Mouse (Mus musculus) stomach, embryonic 16.5 days (tissue): ENCODE data around the gene Rhbdf2. TPM values are rescaled to one million over a fixed set of nuclear protein-coding genes. Genes with fewer than 3 reads are reported as not detected.
A peak's percentile ranks its signal among the peaks of the same experiment; 100 is the strongest.

Source experiments
- ATAC-seq: fragments of 200-750 bp; cut with Nextera tagmentation; 2 replicates; pipeline ENCODE4 v1.8.0; 2017; ENCODE audit warnings: moderate number of reproducible peaks, moderate TSS enrichment; ENCODE audit not compliant: insufficient read depth, low FRiP score
- H3K27ac ChIP-seq: fragments of 300-500 bp; sonication (generic); 2 replicates; pipeline ENCODE4 v1.5.1; 2014; ENCODE audit warnings: low read length
- H3K27me3 ChIP-seq: fragments of 300-500 bp; sonication (generic); 2 replicates; pipeline ENCODE4 v1.6.1; 2014; ENCODE audit warnings: low read length, control low read depth, mixed read lengths; ENCODE audit not compliant: control insufficient read depth, insufficient read depth
- H3K36me3 ChIP-seq: fragments of 300-500 bp; sonication (generic); 2 replicates; pipeline ENCODE4 v1.6.1; 2014; ENCODE audit warnings: low read length; ENCODE audit not compliant: control insufficient read depth, insufficient read depth
- H3K4me1 ChIP-seq: fragments of 300-500 bp; sonication (generic); 2 replicates; pipeline ENCODE4 v1.6.1; 2014; ENCODE audit warnings: low read length, control low read depth, mixed read lengths; ENCODE audit not compliant: control insufficient read depth, insufficient read depth
- H3K4me2 ChIP-seq: fragments of 300-500 bp; sonication (generic); 2 replicates; pipeline ENCODE4 v1.6.1; 2014; ENCODE audit warnings: low read depth, low read length, mixed read lengths
- H3K4me3 ChIP-seq: fragments of 300-500 bp; sonication (generic); replicated peaks from 2 replicates; pipeline ENCODE4 v1.5.1; 2014; ENCODE audit warnings: mild to moderate bottlenecking, low read length
- H3K9ac ChIP-seq: fragments of 300-500 bp; sonication (generic); 2 replicates; pipeline ENCODE4 v1.6.1; 2014; ENCODE audit warnings: low read length
- H3K9me3 ChIP-seq: fragments of 300-500 bp; sonication (generic); replicated peaks from 2 replicates; pipeline ENCODE4 v1.6.1; 2016; ENCODE audit warnings: low read length, control low read depth; ENCODE audit not compliant: control insufficient read depth
- WGBS: fragments of 180-500 bp; shearing (Covaris S2); extraction: QIAGEN DNeasy Blood & Tissue Kit; methylation state at CpG from one replicate; pipeline ENCODE4 v1.1.7; 2014; 5-methylcytosine and 5-hydroxymethylcytosine counted together
- polyA plus RNA-seq: library from polyadenylated mRNA; unstranded; fragments of >200 nt; fragmentation: Nextera tagmentation; extraction: Ambion mirVana; gene quantifications from 2 replicates; pipeline ENCODE4 v1.2.1, GENCODE M21; 2015

Rhbdf2 gene
- polyA plus RNA-seq, 1 experiment from 2014 or later, result 8.2 TPM

DNA sequence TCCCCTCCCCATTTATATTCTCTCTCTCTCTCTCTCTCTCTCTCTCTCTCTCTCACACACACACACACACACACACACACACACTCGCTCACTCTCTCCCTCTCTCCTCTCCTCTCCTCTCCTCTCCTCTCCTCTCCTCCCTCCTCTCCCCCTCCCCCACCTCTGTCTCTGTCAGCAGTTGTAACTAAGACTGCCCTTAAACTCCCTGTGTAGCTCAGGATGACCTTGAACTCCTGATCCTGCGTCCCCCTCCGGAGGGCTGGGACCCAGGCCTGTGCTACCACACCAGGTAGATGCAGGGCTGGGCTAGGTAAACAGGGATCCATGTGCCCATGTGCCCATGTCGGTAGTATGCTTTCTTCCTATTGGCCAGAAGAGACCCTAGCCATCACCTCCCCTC is 35.2 kb downstream of the Rhbdf2 start:
- H3K4me2 ChIP-seq, result no peak overlapping the region
- no peaks in the 10 kb centered on the region for H3K27me3 ChIP-seq
- H3K9ac ChIP-seq, result no peak overlapping the region
- no peaks in the 10 kb centered on the region for H3K36me3 ChIP-seq
- no peaks in the 10 kb centered on the region for H3K9me3 ChIP-seq
- no peak overlapping the region for H3K4me3 ChIP-seq
- H3K4me1 ChIP-seq, result no peaks in the 10 kb centered on the region
- WGBS, result 77% methylated on average over 4 of the region's 4 CpGs
- no peak overlapping the region for H3K27ac ChIP-seq
- no peak for ATAC-seq

DNA sequence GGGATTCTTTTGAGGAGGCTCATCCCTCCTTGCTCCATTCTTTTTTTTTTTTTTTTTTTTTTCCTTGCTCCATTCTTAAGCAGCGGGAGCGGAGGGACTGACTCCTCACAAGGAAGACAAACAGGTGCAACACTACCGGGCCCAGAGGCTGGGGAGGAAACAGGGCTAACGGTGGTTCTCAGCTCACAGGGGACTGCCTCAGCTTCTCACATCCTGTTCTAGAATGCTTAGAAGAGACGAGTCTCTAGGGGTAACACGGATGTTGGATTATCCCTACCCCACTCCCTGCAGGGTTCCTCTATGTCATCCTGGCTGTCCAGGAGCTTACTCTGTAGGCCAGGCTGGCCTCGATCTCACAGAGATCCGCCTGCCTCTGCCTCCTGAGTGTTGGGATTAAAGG is 37.2 kb downstream of the Rhbdf2 start:
- Histone ChIP-seq H3K27me3 (no peaks in the 10 kb centered on the region), H3K27ac (no peak overlapping the region), H3K36me3 (no peaks in the 10 kb centered on the region), H3K4me3 (no peak overlapping the region), H3K9ac (no peak overlapping the region), H3K4me1 (no peaks in the 10 kb centered on the region), H3K4me2 (no peak overlapping the region), H3K9me3 (no peaks in the 10 kb centered on the region)
- WGBS, result 65% methylated on average over 8 of the region's 8 CpGs
- no peak for ATAC-seq

DNA sequence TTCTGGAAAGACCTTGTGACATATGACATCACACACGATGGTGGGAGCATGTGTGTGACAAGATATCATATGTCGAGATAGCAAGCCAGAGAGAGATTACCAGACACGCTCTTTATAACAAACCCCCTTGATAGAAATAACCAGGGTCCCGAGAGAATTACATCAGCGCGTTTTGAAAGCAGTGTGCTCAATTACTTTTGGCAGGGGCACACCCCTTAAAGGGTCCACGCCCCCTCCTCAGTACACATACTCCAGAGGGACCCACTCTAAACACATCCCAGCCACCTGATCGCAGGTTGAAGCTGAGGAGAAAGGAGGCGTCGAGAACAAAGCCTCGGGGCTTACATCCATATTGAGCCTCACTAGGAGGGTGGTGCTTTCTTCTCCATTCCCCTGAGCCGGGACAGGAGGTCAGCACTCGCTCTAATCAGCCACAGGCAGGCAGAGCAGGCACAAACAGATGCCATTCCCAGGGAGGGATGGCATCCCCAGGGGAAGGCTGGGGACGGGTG is 37.7 kb downstream of the Rhbdf2 start:
- Histone ChIP-seq H3K4me3 (no peak overlapping the region), H3K9ac (no peak overlapping the region), H3K4me1 (no peaks in the 10 kb centered on the region), H3K4me2 (no peak overlapping the region), H3K27ac (no peak overlapping the region), H3K27me3 (no peaks in the 10 kb centered on the region), H3K9me3 (no peaks in the 10 kb centered on the region), H3K36me3 (no peaks in the 10 kb centered on the region)
- no peak for ATAC-seq
- 24% methylated on average over 14 of the region's 14 CpGs for WGBS

DNA sequence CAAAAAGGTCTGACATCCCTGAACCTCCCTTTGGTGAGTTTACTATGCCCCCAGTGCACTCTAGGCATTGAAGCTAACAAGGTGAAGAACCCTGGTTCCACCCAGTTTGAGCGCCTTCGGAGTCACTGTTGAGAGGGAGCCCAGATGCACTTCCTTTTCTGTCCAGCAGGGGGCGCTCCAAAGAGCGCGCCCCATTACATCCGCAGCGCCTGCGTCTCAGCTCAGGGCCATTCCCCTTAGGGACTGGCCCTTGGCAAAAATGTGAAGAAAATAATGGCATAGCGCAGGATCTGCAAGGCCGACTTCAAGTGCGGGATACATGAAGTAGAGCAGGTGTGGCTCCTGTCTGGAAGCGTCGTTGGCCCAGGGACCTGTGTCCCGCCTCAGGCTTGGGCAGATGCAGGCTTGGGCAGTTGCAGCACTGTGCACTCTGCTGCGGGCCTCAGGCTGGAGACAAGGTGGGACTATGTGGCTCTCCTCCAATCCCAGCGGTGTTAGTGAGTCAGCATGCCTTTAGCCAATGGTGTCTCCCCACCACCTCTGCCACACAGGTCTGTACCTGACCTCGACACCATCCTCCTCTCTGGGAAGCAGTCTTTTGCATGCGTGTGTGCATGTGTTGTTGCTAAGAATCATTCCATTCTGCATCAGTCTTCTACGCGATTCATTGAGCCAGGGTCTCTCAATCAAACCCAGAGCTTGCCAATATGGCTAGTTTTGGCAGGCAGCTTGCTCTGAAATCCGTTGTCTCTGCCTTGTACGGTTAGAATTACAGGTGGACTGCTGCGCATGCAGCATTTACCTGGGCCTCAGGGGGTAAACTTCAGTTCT is 39.8 kb downstream of the Rhbdf2 start:
- H3K27ac ChIP-seq, result no peak overlapping the region
- WGBS, result 23% methylated on average over 23 of the region's 23 CpGs
- no peaks in the 10 kb centered on the region for H3K27me3 ChIP-seq
- no peak overlapping the region for H3K9ac ChIP-seq
- H3K36me3 ChIP-seq, result no peaks in the 10 kb centered on the region
- ATAC-seq, result peak; percentile 66; the same call in 1 of the 2 replicates
- no peaks in the 10 kb centered on the region for H3K9me3 ChIP-seq
- no peaks in the 10 kb centered on the region for H3K4me1 ChIP-seq
- H3K4me2 ChIP-seq, result no peak overlapping the region
- no peak overlapping the region for H3K4me3 ChIP-seq

DNA sequence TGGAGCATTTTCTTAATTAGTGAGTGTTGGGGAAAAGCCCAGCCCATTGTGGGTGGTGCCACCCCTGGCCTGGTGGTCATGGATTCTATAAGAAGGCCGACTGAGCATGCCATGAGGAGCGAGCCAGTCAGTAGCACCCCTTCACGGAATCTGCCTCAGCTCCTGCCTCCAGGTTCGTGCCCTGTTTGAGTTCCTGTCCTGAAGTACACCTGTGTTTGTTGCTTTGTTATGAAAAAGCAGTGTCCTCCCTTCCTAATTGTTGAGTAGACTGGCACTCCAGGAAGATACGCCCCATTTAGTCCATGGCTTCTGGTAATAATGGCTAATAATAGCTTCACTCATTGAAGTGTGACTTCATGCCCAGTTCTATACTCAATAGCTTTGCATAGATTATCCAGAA is 40.5 kb downstream of the Rhbdf2 start, which contains the start of gene Aanat:
Gene Aanat, plus strand, starts transcription at position 123 of the 400 bp plus-strand sequence.
- Histone ChIP-seq H3K27me3 (no peaks in the 10 kb centered on the region), H3K27ac (no peak within 1 kb of the TSS), H3K36me3 (no peaks in the 10 kb centered on the region), H3K9ac (no peak within 1 kb of the TSS), H3K4me2 (no peak within 1 kb of the TSS), H3K4me3 (no peak within 1 kb of the TSS), H3K4me1 (no peaks in the 10 kb centered on the region), H3K9me3 (no peaks in the 10 kb centered on the region)
- WGBS, result 65% methylated on average over 5 of the region's 5 CpGs
- no peak for ATAC-seq

DNA sequence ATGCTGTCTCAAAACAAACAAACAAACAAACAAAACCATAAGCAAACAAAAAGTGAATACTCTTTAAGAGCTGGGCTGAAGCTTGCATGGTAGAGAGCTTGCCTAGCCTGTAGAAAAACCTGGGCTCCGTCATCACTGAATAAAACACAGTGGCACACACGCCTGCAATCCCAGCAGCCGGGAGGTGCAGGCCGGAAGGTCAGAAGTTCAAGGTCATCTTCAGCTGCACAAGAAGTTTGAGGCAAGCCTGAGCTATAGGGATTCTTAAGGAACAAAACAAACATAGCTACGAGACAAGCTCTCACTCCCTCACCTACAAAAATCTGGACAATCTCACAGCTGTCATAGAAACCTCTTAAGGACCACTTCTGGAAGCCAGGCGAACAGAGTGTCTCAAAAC is 41.1 kb downstream of the Rhbdf2 start:
- H3K4me1 ChIP-seq, result no peaks in the 10 kb centered on the region
- no peak for ATAC-seq
- H3K9me3 ChIP-seq, result no peaks in the 10 kb centered on the region
- WGBS, result 62% methylated on average over 6 of the region's 6 CpGs
- no peaks in the 10 kb centered on the region for H3K36me3 ChIP-seq
- no peak overlapping the region for H3K4me3 ChIP-seq
- no peak overlapping the region for H3K4me2 ChIP-seq
- no peak overlapping the region for H3K27ac ChIP-seq
- H3K27me3 ChIP-seq, result no peaks in the 10 kb centered on the region
- H3K9ac ChIP-seq, result no peak overlapping the region

DNA sequence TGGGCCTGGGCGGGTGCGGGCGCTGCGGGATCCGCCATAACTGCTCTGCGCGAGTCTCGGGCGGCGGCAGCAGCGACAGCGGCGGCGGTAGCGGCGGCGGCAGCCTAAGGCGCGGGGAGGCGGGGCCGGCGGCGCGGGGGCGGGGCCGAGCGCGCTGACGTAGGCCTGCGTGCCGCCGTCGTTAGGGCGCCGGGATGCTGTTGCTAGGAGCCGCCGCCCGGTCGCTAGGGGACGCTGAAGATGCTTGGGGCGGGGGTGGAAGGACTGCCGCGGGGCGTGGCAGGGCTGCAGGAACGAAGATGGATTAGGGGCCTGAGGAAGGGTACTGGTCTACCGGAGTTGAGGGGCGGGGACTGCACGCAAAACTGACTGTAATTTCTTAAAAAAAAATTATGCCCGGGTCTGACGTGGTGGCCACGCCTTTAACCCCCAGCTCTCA is 45.4 kb downstream of the Rhbdf2 start, which contains the start of gene Ube2o:
Gene Ube2o, minus strand, starts transcription at position 72 of the 439 bp plus-strand sequence.
- Histone ChIP-seq H3K27me3 (no peaks in the 10 kb centered on the region), H3K4me2 (peak within 1 kb of the TSS; percentile 89), H3K27ac (peak within 1 kb of the TSS; percentile 43), H3K9me3 (no peaks in the 10 kb centered on the region), H3K36me3 (no peaks in the 10 kb centered on the region), H3K4me1 (peaks cover 14% of the 10 kb centered on the region; the same call in 1 of the 2 replicates), H3K4me3 (peak within 1 kb of the TSS; percentile 94), H3K9ac (peak within 1 kb of the TSS; percentile 81)
- peak; percentile 89 for ATAC-seq
- WGBS, result 2% methylated on average over 50 of the region's 51 CpGs

DNA sequence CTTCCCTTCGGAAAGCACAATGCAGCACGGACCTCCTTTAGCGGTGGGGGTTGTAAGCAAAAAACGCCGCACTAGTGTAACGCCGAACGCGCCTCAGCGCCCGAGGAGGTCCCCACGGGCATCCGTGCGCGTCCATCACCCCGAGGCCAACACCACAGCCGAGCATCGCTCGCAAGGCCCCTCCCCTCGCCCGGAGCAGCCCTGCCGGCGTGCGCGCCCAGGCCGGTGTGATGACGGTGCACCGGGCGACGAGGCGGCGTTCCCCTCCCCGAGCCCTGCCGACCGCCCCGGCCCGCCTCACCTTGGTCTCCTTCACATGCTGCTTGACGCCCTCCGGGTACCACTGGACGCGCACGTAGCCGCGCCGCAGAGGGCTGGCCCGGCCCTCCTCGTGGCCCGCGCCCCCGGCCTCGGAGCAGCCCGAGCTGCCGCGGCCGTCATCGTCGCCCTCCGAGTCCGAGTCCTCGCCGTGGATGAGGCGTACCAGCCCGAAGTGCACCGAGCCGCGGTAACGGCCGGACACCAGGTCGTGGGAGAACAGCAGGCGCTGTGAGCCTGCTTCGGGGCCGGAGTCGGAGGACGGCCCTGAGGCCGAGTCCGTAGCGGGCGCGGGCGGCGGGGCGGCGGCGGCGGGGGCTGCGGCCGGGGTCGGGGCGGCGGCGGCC is 46.0 kb downstream of the Rhbdf2 start:
- no peaks in the 10 kb centered on the region for H3K27me3 ChIP-seq
- H3K27ac ChIP-seq, result peak overlapping the region; percentile 43
- H3K4me1 ChIP-seq, result peaks cover 19% of the 10 kb centered on the region; the same call in 1 of the 2 replicates
- H3K9me3 ChIP-seq, result no peaks in the 10 kb centered on the region
- H3K4me2 ChIP-seq, result peak overlapping the region; percentile 89
- H3K4me3 ChIP-seq, result peak overlapping the region; percentile 94
- H3K36me3 ChIP-seq, result no peaks in the 10 kb centered on the region
- peak overlapping the region; percentile 81 for H3K9ac ChIP-seq
- ATAC-seq, result peak; percentile 66
- under 1% methylated on average over 90 of the region's 91 CpGs for WGBS
